Mouse (Mus musculus) Patski (cell line): ENCODE results near the gene Cnn2. TPM values are rescaled to one million over a fixed set of nuclear protein-coding genes. Genes with fewer than 3 reads are reported as not detected.
"Not testable (repeated sequence)": the region's sequence is repeated elsewhere in the genome, so short reads cannot be mapped to it uniquely, and the experiment has no call there.

Experiments used
- ATAC-seq: fragments of 100-300 bp; one replicate; pipeline ENCODE4 v1.8.0; 2021
- CTCF ChIA-PET: fragments of 350-600 bp; sonication (Branson Sonifier 250); formaldehyde crosslinking; loops from one replicate; lab custom pipeline; 2022; ENCODE audit warnings: inconsistent platforms; lab: Charles Lee
- POLR2A ChIA-PET: fragments of 350-600 bp; sonication (Branson Sonifier 250); formaldehyde crosslinking; loops from one replicate; lab custom pipeline; 2022; ENCODE audit warnings: antibody characterized with exemption, inconsistent platforms; lab: Charles Lee
- DNase-seq: peaks from one replicate; pipeline ENCODE4 v3.0.0-alpha.2; 2011; ENCODE audit warnings: low read depth, low spot score
- H3K27me3 ChIP-seq: fragments of 371-371 bp; one replicate; pipeline ENCODE4 v1.5.1; 2021
- CTCF ChIP-seq: fragments of 100-300 bp; IDR thresholded peaks from one replicate; pipeline ENCODE4 v1.5.1; 2021
- in situ Hi-C: fragments of 300-500 bp; cut with MboI; formaldehyde crosslinking; loops from 3 replicates; pipeline ENCODE4 v1.11.1; 2018; ENCODE audit warnings: low pct_unique_long_range_greater_than_20kb, mixed read lengths
- polyA plus RNA-seq: library from polyadenylated mRNA; unstranded; gene quantifications from one replicate; pipeline ENCODE4 v1.2.3, GENCODE M21; 2021

Cnn2 gene
- polyA plus RNA-seq, 1 experiment from 2014 or later, result 393 TPM

DNA sequence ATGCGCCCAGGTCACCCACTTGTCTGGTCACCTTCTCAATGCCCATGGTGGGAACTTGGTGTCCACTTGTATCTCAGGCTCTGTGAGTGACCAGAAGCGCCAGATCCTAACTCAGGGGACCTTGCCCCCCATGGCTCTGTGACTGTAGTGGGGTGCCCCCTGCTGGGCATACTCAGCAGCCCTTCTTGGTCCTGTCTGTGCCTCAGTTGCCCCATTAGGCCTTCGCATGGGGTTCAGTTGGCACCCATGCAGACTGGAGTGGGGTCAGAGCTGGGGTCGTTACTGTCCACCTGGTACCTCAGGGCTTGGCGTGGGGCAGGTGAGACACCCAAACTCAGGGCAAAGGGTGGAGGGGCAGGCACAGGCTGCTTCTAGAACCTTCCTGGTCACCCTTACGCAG lies 34.4 kb upstream of the Cnn2 start:
- CTCF ChIA-PET, result interaction anchor here (0.6 to 1.8 kb wide), 5 partner anchors 20 to 119 kb away, joined by 3 to 7 read pairs (median 3); partner anchors contain the start of gene Med16
- TF ChIP-seq CTCF, result no peak
- H3K27me3 ChIP-seq, result no peaks in the 10 kb centered on the region
- DNase-seq (no peak), ATAC-seq (no peak)
- in situ Hi-C loops, result loop anchor here (10.0 kb wide), 1 partner anchor 119 kb away; no protein-coding TSS in a partner anchor
- POLR2A ChIA-PET, result interaction anchor here (0.7 kb wide), 1 partner anchor 45 kb away, joined by 3 read pairs; the partner anchor contains the start of gene Med16

DNA sequence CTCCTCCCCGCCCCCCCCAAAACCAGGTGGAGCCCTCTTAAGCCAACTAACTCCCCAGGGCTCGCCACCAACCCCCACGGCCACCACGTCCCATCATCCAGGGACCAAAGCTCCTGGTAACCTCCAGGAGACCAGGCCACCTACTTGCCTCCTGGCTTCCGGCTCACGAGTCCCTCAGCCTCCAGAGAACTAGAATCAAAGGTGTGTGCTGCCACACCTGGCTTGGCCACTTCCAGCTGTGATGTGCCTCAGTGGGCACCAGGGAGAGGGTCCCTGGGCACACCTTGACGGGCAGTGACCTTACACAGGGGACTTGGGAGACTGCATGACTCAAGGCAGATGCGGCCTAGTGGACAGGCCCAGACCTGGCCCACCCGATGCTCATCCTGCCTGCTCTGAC lies 32.7 kb upstream of the Cnn2 start:
- H3K27me3 ChIP-seq, result no peaks in the 10 kb centered on the region
- ChIA-PET CTCF (interaction anchor here (1.1 kb wide), 1 partner anchor 9 kb away, joined by 3 read pairs; no protein-coding TSS in a partner anchor), POLR2A (interaction anchor here (0.7 to 2.0 kb wide), 4 partner anchors 10 to 64 kb away, joined by 3 to 6 read pairs (median 4); no protein-coding TSS in a partner anchor)
- DNase-seq, result no peak
- ATAC-seq, result no peak
- no peak for TF ChIP-seq CTCF
- in situ Hi-C loops, result loop anchor here (5.0 to 10.0 kb wide), 3 partner anchors 33 to 121 kb away; partner anchors contain the start of gene R3hdm4

DNA sequence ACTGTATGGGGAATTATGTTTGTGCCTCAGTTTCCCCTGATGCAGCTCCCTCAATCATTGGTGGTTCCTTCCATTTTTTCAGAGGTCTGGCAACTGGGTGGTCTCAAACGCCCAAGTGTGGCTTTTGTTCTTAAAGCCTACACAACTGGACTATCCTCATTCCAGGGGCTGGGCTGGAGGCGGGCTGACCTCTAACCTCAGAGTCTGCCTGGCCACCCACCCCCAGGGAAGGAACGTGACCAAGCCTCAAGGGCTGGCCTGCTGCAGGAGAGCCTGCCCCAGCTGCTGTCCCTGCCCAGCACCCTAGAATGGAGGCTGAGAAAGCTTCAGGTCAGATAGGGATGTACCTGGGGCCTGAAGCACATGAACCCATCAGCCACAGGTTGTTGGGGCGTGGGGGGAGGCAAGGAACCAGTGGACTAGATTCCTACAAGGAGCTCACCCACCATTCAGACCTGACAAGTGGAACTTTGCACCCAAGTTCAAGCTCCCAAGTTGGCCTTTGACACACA lies 31.7 kb upstream of the Cnn2 start:
- H3K27me3 ChIP-seq, result no peaks in the 10 kb centered on the region
- DNase-seq, result no peak
- in situ Hi-C loops, result loop anchor here (5.0 to 10.0 kb wide), 3 partner anchors 34 to 122 kb away; partner anchors contain the start of gene R3hdm4
- POLR2A ChIA-PET, result interaction anchor here (1.2 to 2.1 kb wide), 4 partner anchors 10 to 31 kb away, joined by 4 to 8 read pairs (median 6); partner anchors contain the start of gene Arid3a
- no peak for ATAC-seq
- TF ChIP-seq CTCF, result no peak
- CTCF ChIA-PET, result interaction anchor here (1.0 to 2.2 kb wide), 3 partner anchors 33 to 121 kb away, joined by 3 to 10 read pairs (median 6); no protein-coding TSS in a partner anchor

DNA sequence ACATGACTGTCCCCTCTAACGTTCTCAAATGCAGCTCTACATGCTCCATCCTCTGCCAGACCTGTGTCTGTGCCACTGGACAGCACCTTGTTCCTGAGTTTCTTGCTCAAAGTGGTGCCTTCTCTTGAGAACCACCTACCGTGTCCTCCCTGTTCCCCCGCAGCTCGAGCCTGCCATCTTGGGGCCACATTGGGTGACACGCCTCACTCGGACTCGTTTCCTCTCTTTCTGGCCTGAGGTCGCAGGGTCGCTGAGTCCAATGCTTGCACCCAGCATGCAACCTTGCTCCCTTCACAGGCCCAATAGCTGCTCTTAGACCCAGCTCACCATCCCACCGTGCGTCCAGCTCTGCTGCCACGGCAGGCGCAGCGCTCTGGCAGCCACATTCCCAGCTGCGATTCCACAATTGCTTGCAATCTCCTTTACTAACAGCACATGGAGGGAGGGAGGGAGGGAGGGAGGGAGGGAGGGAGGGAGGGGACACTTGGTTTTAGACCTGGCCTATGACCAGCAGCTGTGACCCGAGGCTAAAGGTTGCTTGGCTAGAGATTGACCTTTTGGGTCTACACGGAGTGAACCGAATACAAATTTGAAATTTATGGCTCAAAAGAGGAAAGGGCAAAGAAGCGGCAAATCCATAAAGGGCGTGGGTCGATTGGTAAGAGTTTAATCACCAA lies 30.1 kb upstream of the Cnn2 start:
- no peaks in the 10 kb centered on the region for H3K27me3 ChIP-seq
- POLR2A ChIA-PET, result interaction anchor here (0.6 to 2.1 kb wide), 5 partner anchors 7 to 31 kb away, joined by 3 to 8 read pairs (median 4); partner anchors contain the start of genes Arid3a and Tmem259
- CTCF ChIA-PET, result interaction anchor here (0.6 to 3.2 kb wide), 17 partner anchors 9 to 207 kb away, joined by 3 to 42 read pairs (median 4); partner anchors contain the start of genes Arid3a and Med16
- DNase-seq, result no peak
- in situ Hi-C loops, result loop anchor here (5.0 to 10.0 kb wide), 3 partner anchors 36 to 123 kb away; partner anchors contain the start of gene R3hdm4
- TF ChIP-seq CTCF, result no peak
- ATAC-seq, result no peak

- not testable (repeated sequence) for DNase-seq, ATAC-seq
- POLR2A ChIA-PET, result interaction anchor here (0.6 kb wide), 1 partner anchor 160 kb away, joined by 3 read pairs; no protein-coding TSS in a partner anchor
These were observed 29.0 kb upstream of the Cnn2 start for GRCm38 (mm10) chr10:79959412-79959811.

GRCm38 (mm10) chr10:79959847-79960601 lies 28.4 kb upstream of the Cnn2 start, which contains the start of gene Wdr18:
TSS of gene Wdr18 (plus strand) at chr10:79960152.
- no peak for TF ChIP-seq CTCF
- no peaks in the 10 kb centered on the region for H3K27me3 ChIP-seq
- POLR2A ChIA-PET, result interaction anchor here (0.6 to 0.9 kb wide), 2 partner anchors 19 to 160 kb away, joined by 3 to 4 read pairs; no protein-coding TSS in a partner anchor
- in situ Hi-C loops, result loop anchor here (5.0 to 10.0 kb wide), 3 partner anchors 38 to 125 kb away; partner anchors contain the start of gene R3hdm4
- CTCF ChIA-PET, result interaction anchor here (0.6 to 3.2 kb wide), 24 partner anchors 9 to 207 kb away, joined by 3 to 42 read pairs (median 4); partner anchors contain the start of genes Arid3a, Cbarp and Tmem259
- peak; percentile 100 for DNase-seq
- ATAC-seq, result peak; percentile 81

More at GRCm38 (mm10) chr10:79959412-79959811, 29.0 kb upstream of the Cnn2 start:
- CTCF ChIA-PET, result interaction anchor here (0.6 to 3.2 kb wide), 22 partner anchors 9 to 208 kb away, joined by 3 to 42 read pairs (median 4); partner anchors contain the start of genes Arid3a, Cbarp and Tmem259
- H3K27me3 ChIP-seq, result not testable (repeated sequence)
- in situ Hi-C loops, result loop anchor here (5.0 to 10.0 kb wide), 3 partner anchors 37 to 125 kb away; partner anchors contain the start of gene R3hdm4

GRCm38 (mm10) chr10:79960671-79961294 lies 27.6 kb upstream of the Cnn2 start:
- DNase-seq (no peak), ATAC-seq (no peak)
- CTCF ChIA-PET, result interaction anchor here (0.7 to 1.7 kb wide), 9 partner anchors 11 to 204 kb away, joined by 3 to 7 read pairs (median 5); partner anchors contain the start of genes Cbarp and Tmem259
- POLR2A ChIA-PET, result interaction anchor here (0.9 kb wide), 1 partner anchor 18 kb away, joined by 4 read pairs; no protein-coding TSS in a partner anchor
- H3K27me3 ChIP-seq, result no peaks in the 10 kb centered on the region
- in situ Hi-C loops, result no loop called here
- no peak for TF ChIP-seq CTCF

GRCm38 (mm10) chr10:79964727-79965126 lies 23.7 kb upstream of the Cnn2 start:
- ChIA-PET POLR2A (no interaction called here), CTCF (interaction anchor here (1.2 to 1.7 kb wide), 2 partner anchors 20 to 81 kb away, joined by 3 to 4 read pairs; partner anchors contain the start of gene Tmem259)
- ATAC-seq (no peak), DNase-seq (no peak)
- TF ChIP-seq CTCF, result no peak
- in situ Hi-C loops, result no loop called here
- no peaks in the 10 kb centered on the region for H3K27me3 ChIP-seq

DNA sequence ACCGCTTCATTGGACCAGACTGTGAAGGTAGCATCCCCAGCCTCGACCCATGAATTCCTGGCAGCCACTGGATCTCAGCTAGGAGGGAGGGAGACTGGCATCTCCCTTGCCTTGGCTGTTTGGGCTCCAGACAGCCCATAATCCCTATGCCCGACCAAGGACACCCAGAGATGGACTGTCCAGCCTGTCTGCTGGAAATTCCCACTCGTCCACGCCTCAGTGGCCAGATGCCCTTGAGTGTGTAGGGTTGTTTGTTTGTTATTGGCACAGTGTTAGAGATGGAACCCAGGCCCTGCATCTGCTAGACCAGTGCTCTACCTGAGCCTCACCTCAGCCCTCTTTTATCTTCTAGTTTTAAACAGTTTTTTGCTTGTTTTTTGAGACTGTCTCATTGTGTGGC lies 23.1 kb upstream of the Cnn2 start:
- DNase-seq (no peak), ATAC-seq (no peak)
- in situ Hi-C loops, result no loop called here
- CTCF ChIA-PET, result interaction anchor here (1.0 kb wide), 1 partner anchor 19 kb away, joined by 3 read pairs; the partner anchor contains the start of gene Tmem259
- TF ChIP-seq CTCF, result no peak
- H3K27me3 ChIP-seq, result no peaks in the 10 kb centered on the region
- POLR2A ChIA-PET, result no interaction called here
